Mouse (Mus musculus) spleen, postnatal 10 days (tissue): ENCODE data around the gene Fhod1.

Source experiments
- DNase-seq, 2 experiments: peaks; one replicate each; pipeline ENCODE4 v3.0.0; 2021 to 2022; ENCODE audit warnings: low spot score in 2 of 2

Fhod1 gene

DNA sequence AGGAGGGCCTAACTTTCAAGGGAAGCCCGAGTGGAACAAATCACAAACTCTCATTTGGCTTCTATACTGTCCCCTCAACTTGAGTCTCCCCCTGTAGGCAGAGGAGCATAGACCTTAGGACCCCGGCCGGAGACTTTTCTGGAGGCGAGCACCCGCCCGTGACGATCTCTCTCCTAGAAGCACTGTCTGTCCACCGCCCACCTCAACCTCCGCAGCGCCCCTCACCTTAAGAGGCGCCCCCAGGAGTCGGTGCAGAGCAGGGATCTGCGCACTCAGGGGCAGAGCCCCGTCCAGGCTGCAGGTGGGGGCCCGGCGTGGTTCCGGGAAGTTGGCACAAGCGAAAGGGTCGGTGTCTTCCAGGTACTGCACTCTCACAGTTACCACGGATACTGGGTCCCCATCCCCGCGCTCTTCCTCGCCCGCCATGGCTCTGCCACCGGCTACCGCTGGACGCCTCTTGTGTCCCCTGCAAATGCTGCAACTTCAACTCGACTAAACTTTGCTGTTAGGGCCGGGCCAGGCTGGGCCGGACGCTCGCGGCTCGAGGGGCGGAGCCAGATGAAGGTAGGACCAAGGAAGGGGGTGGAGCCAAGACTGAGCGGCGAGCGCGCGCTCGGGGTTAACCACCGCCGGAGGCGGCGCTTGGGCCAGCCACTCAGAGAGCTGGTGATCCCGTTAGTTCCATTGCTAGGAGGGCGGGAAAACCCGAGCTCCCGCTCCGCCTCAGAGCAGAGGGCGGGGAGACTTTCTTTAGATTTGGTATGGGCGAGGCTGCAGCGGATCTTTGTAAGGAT is at the start of gene Fhod1:
TSS of gene Fhod1 (minus strand) at position 526 of the 794 bp plus-strand sequence.
- peak; percentile 82 to 92 for DNase-seq

DNA sequence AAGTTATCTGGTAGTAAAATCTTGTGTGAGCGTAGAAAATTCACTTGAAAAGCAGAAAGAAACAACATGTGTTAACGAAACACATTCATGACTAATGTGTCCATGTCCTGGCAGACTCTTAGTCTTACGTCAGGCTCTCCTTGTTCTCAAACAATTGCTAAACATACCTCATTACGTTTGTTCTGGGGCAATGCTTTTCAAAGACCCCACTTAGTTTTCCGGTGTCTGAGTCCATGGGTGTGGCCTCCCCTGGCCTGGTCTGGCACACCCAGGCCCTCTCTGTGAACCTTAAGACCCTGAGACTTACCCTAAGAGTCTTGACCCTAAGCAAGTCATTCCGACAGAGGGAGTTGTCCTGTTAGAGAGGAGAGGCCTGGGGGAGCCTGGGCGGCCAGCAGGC is 46.2 kb upstream of the Fhod1 start:
- no peak for DNase-seq

- DNase-seq, result no peak
Observed at GRCm38 (mm10) chr8:105393089-105393787, 45.5 kb upstream of the Fhod1 start.

DNA sequence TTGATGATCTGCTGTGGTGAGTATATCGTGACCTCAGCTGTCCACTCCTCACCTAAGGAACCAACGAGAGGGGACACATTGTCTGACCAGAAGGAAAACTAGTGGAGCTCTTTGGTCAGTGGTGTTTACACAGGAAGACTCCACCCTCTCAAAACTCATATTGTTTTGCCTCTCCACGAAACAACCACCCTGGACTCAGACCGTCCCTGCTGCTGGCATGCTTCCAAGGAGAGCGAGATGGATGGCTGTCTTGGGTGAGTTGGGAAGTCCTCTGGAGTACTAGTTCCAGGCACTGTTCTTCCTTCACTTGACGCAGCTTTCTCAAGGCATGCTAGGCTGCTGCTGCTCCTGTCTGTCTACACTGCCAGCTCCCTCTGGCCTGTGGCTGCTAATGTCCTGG is 41.3 kb upstream of the Fhod1 start:
- no peak for DNase-seq

GRCm38 (mm10) chr8:105387151-105387550 is 39.4 kb upstream of the Fhod1 start:
- no peak for DNase-seq

DNA sequence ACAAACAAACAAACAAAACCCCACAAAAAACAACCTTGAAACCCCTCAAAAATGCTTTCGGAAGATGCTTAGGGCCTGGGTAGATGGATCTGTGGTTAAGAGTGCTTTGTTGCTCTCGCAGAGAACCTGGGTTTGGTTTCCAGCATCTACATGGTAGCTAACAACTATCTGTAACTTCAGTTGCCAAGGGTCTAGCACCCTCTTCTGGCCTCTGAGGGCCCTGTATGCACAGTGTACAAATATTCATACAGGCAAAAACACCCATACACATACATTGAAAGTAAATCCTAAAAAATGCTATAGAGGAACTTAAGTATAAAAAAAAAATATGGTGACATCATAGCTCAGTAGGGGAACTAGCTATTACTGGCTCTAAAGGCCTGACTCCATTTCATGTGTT is 36.3 kb upstream of the Fhod1 start:
- no peak for DNase-seq

DNA sequence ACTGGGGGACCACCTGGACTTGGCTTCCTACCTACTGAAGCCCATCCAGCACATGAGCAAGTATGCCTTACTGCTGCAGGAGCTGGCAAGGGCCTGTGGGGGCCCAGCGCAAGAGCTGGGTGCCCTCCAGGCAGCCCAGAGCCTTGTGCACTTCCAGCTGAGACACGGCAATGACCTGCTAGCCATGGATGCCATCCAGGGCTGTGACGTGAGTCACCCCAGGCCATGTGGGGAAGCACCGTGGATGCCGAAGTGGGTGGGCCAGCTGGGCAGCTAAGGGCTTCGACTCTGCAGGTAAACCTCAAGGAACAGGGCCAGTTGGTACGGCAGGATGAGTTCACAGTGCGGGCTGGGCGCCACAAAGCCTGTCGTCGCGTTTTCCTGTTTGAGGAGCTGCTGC is 32.6 kb upstream of the Fhod1 start:
- no peak for DNase-seq

GRCm38 (mm10) chr8:105378673-105379072 is 30.9 kb upstream of the Fhod1 start:
- no peak for DNase-seq

GRCm38 (mm10) chr8:105374513-105374966 is 26.8 kb upstream of the Fhod1 start:
- DNase-seq, result peak in 1 of 2 experiments; percentile 65

DNA sequence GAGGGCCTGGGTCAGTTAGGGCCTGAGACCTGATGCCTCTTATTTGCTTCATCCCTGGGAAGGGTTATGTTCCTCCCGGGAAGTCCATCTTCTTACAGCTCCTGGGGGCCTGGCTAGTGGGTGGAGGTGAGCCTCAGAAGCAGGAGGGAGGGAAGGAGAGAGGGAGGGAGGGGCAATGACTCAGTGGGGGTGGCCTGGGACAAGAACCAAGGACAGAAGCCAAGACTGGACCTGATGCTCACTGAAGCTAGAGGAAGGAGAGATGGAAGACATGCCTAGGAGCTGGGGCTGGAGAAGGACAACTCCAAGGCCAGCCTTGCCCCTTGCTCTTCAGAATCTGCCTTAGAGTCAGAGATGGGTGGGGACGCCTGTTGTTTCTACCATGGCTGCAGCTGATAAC is 25.3 kb upstream of the Fhod1 start, which contains the start of gene Plekhg4:
TSS of gene Plekhg4 (plus strand) at position 243 of the 400 bp plus-strand sequence.
- no peak for DNase-seq

- no peak for DNase-seq
Observed at GRCm38 (mm10) chr8:105372473-105372872, 24.7 kb upstream of the Fhod1 start.

DNA sequence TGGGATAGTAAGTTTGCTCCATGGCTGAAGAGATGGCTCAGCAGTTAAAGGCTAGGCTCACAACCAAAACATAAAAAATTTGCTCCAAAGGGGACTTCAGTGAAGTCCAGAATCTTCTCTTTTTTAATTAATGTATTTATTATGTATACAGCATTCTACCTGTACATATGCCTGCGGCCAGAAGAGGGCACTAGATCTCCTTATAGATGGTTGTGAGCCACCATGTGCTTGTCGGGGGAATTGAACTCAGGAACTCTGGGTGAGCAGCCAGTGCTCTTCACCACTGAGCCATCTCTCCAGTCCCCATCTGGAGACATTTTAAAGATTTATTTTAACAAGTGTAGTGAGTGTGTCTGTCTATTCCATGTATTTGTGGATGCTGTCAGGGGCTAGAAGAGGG is 19.4 kb upstream of the Fhod1 start:
- peak in 1 of 2 experiments; percentile 47 for DNase-seq

GRCm38 (mm10) chr8:105361751-105362702 is 14.3 kb upstream of the Fhod1 start:
- DNase-seq, result no peak

DNA sequence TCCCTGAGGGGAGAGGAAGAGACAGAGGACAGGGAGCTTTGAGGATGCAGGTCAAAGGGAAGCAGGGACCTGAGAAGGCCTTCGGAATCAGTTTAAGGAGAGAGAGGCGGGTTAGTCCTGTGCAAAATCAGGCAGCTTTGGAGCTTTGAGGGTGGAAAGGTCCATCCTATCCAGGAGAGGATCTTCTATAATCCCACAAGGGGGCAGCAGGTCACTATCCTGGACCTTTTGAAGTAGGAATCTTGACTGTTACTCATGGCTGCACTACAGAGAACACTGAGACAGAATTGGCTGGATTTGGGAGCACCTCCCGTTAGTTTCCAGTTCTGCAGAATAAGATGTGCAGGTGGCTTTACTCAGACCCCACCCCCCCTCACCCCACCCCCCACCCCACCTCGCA is 11.9 kb upstream of the Fhod1 start:
- no peak for DNase-seq

DNA sequence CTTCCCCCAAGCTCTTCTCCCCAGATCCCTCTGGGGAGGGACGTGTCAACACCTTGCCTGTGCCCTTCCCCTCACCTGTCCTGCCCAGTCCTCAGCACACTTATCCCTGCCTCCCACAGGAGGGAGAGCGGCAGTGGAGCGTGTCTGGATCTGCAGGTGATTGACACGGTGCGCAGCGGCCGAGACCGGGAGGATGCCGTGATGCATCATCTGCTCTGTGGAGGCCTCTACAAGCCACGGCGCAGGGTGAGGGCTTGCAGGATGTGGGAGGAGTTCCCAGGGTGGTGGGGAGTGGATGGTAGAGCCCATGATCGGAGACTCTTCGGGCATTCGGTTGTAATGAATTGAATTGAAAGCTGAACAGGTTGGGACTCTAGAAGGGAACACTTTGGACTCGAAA is 11.5 kb upstream of the Fhod1 start:
- no peak for DNase-seq

DNA sequence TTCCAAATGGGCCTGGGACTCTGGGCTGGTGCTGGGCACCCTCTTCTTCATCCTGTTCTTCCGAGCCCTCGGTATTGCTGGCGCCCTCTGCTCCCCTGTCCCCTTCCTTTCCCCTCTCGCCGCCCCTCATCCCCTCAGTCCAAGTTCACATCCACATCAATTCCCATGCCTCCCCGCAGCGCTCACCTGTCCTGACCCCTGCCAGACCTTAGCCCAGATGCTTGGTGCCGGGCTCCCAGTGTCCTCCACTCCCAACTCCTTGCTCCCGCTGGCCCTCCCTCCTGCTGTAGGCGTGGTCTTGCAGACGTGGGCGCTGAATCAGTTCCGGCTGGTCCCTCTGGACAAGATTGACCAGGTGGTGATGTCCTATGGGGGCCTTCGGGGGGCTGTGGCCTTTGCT is 8.9 kb upstream of the Fhod1 start:
- DNase-seq, result no peak

DNA sequence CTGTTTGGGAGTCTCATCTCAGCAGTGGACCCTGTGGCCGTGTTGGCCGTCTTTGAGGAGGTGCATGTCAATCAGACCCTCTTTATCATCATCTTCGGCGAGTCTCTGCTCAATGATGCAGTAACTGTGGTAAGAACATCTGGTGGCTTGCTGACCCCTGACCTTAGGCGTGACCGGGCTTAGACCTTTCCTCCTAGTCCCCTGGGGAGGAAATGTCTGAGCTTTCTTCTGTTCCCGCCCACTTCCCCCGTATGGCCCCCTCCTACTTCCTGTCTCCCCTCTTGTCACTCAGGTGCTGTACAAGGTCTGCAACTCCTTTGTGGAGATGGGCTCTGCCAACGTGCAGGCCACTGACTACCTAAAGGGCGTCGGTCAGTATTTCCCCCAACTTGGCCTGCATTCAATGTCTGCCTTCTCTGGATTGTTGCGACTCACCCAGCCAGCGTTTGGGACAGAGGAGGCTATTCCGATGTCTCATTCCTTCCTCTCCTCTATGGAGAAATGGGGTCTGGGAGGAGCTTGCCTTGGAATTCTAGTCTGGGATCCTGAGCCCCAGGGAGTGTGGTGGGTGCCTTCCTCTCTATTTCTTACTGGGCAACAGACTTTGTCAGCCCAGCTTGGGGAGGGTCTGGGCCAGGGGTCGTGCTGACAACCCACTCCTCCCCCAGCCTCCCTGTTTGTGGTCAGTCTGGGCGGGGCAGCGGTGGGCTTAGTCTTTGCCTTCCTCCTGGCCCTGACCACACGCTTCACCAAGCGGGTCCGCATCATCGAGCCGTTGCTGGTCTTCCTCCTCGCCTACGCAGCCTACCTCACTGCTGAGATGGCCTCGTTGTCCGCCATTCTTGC is 7.6 kb upstream of the Fhod1 start:
- peak in 1 of 2 experiments; percentile 43 for DNase-seq

GRCm38 (mm10) chr8:105354549-105354948 is 6.8 kb upstream of the Fhod1 start:
- DNase-seq, result no peak

DNA sequence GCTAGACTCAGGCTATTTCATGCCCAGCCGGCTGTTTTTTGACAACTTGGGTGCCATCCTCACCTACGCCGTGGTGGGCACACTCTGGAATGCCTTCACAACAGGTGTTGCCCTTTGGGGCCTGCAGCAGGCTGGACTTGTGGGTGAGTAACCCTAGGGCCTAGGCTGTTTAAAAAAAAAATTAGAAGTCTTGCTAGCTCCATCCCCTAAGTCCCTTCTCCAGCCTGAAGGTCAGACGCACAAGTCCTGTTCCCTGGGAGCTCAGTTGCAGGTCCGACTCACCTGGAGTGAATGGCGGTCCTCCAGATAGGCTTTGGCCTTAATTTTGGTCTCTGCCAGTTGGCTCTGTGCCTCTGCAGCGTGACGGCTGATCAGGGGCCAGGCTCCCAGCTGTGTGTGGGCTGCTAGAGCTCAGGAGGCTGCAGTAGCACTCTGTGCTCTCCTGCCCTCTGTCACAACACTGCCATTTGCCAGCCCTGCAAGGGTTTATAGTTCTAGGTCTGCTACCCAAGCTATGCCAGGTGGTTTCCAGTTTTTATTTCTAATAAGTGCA is 5.9 kb upstream of the Fhod1 start:
- DNase-seq, result no peak

DNA sequence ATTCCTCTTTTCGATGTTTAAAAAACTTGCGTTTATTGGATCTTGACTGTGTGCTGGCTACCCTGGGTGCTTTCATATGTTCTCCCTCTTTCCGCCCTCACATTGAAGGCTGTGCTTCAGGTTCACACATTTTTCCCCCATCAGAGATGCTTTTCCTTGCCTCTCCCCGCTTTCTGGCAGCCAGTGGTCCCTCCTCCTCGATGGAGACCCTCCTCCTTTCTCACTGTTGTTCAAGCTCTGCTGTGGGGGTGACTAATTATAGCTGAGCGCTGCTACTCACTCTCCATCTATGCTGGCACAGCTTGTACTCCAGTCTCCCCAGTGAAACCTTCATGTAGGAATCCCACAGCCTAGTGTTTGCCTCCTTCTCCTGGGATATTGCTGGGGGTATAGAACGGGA is 2.4 kb upstream of the Fhod1 start:
- DNase-seq, result no peak
